Mouse (Mus musculus): ENCODE measurements around the gene Olfr393.

Gene Olfr393

DNA sequence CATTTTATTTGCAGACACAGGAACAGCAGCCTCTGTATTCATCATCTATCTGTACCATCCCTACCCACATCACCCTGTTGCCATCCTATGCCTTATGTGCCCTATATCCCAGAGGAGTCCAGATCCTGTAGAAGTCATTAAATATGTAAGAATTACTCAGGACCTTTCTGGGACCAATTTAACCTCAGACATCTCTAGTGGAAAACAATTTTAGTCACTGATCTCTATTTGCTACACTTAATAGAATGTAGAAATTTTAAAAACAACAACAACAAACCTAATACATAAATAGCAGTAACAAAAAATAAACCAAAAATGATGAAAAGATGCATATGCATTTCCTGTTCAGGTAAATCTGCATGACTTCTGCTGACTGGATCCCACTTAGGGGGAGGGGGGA lies at the start of gene Olfr393:
Gene Olfr393, minus strand, starts transcription at position 101 of the 400 bp plus-strand sequence.
- no peak for DNase-seq (ENCODE audit: low read depth, low spot score)

DNA sequence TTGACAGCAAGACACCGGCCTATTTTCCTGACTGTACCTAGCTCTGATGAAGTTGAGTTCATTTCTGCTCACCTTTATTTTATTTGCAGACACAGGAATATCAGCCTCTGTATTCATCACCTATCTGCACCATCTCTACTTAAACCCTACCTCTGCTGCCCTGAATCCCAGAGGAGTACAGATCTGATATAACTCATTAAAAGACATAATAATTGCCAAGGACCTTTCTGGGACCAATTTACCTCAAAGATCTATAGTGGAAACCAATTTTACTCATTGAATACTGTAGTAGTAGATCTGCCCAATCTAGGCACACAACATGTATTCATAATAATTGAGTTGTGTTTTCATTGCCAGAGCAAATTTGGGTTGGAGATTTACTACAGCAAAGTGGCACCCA lies 39.4 kb upstream of the Olfr393 start, which contains the start of gene Olfr394:
Gene Olfr394, minus strand, starts transcription at position 101 of the 400 bp plus-strand sequence.
- DNase-seq (ENCODE audit: low read depth, low spot score), result no peak

GRCm38 (mm10) chr11:73816949-73817348 lies 34.3 kb downstream of the Olfr393 start, which contains the start of gene Olfr392:
Olfr392 (minus strand) TSS chr11:73817049.
- no peak for DNase-seq (ENCODE audit: low read depth, low spot score)

GRCm38 (mm10) chr11:73802952-73803351 lies 48.3 kb downstream of the Olfr393 start, which contains the start of gene Olfr391-ps:
Olfr391-ps (minus strand) TSS chr11:73803052.
- no peak for DNase-seq (ENCODE audit: low read depth, low spot score)

Measured in telencephalon, adult 2 months (tissue).